Mouse (Mus musculus): ENCODE data around the gene Morn1.

Gene Morn1

GRCm38 (mm10) chr4:155189711-155190139 is 103.3 kb downstream of the Morn1 start:
- no peak for DNase-seq (ENCODE audit: inconsistent ontology term)

- DNase-seq (ENCODE audit: inconsistent ontology term) = no peak
Observed at GRCm38 (mm10) chr4:155190275-155190674, 103.9 kb downstream of the Morn1 start.

Measured in Muller cell, postnatal 12 days (primary cell).